Mouse (Mus musculus) frontal cortex, postnatal 36 days (tissue): ENCODE measurements around the gene Ndufaf2.

ENCODE experiments used
- DNase-seq, 2 experiments: peaks; one replicate each; pipeline ENCODE4 v3.0.0; 2022; ENCODE audit warnings: low spot score in 2 of 2

The Ndufaf2 gene

DNA sequence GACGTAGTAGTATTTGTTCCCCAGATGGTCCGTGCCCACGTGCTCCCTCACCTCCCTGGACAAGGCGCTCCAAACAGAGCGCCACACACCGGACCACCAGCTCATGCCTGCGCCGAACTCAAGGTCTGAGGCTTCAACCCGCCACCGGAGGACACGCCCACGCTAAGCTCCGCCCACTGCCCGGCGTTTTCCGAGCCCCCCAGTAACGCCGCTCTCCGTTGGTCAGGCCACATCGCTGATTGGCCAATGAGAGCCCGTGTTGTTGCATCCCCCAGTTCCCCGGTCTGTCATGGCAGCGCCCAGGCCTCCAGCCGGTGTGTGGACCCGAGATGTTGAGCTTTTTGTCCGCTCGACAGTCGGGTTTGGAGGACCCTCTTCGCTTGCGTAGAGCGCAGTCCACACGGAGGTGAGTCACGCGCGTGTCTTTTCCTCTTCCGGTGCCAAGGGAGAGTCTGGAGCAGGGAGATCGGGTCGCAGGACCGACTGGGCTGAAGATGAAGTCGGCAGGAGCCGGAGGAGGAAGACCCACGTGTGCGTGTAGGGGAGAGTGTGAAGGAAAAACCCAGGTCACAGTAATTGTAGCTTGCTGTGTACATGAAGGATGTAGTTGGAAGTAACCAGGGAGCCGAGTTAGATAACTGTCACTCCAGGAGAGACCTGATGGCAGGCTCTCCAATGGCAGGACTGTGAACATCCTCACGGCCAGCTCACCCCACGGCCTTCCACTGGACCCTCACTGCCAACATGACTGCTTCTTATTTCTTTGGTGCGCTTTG lies at the start of gene Ndufaf2, which contains the start of gene Ercc8:
Gene Ndufaf2 (minus strand): TSS at position 159 of the 776 bp plus-strand sequence.
Gene Ercc8 (plus strand): TSS at position 267 of the 776 bp plus-strand sequence.
- DNase-seq, result peak; percentile 96

DNA sequence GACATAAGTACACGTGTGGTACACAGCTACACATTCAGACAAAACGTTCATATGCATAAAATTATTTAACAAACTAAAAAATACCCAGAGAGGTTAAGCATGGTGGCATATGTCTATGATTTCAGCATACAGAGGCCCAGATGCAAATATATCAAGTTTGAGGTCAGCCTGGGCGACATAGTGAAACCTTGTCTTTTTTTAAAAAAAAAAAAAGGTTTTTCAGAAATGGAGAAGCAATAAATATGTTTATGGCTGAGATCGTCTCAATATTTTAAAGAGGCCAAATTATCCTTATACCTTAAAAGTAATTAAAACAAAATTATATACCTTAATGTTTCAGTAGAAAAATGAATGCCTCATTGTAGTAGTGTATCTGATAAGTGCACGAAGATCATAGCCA lies 49.7 kb upstream of the Ndufaf2 start:
- DNase-seq, result no peak

GRCm38 (mm10) chr13:108207447-108207846 lies 49.0 kb upstream of the Ndufaf2 start:
- no peak for DNase-seq

DNA sequence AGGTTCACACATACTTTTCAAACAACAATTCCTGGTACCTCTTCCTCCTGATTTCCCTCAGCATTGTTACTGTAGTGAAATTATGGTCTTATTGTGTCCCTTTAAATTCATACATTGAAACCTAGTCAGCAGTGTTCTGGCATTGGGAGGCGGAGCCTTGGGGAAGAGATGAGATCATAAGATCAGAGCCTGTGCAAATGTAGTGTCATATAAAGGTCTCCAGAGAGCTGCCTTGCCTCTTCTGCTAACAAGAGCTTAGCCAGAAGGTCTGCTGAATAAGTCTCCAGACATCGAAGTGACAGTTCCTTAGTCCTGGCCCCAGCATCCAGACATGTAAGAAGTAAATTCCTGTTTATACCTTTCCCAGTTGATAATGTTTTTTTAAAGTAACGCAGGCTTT lies 46.4 kb upstream of the Ndufaf2 start:
- no peak for DNase-seq

- no peak for DNase-seq
Measured at GRCm38 (mm10) chr13:108195474-108195873, 37.1 kb upstream of the Ndufaf2 start.

GRCm38 (mm10) chr13:108191074-108191720 lies 32.8 kb upstream of the Ndufaf2 start:
- peak; percentile 54 to 68 for DNase-seq

GRCm38 (mm10) chr13:108187994-108188393 lies 29.6 kb upstream of the Ndufaf2 start:
- DNase-seq, result no peak

DNA sequence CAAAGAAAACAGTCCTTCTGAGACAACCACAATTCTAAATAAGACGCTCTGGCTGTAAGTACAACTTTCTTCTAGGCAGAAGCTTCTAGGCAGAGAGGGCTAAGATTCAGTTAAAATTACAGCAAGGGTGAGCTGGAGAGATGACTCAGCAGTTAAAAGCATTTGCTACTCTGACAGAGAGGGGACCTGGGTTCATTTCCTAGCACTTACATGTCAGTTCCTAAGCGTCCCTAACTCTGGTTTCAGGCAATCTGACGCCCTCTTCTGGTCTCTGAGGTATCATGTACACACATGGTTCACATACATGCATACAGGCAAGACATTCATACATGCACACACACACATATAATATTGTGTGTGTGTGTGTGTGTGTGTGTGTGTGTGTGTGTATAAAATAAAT lies 27.1 kb upstream of the Ndufaf2 start:
- DNase-seq, result no peak

DNA sequence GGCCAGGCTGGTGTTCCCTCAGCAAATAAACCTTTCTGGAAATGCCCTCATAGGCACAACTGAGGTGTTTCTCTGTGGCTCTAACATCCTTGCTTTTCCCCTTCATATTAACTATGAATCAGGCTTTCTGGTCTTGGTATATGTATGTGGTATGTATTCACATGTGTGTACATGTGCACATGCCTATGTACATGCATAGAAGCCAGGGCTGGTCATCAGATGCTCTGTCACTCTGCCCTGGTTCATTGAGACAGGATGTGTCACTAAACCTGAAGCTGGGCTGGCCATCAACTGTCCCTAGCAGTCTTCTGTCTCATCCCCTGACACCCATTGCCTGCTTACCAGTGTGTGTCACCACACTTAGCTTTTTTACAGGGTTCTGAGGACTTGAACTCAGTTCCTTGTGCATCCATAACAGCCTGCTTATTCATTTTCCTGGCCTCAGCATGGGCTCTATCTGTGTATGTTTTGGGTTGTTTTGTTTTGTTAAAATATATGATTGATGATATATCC lies 26.4 kb upstream of the Ndufaf2 start:
- no peak for DNase-seq

- DNase-seq, result no peak
Measured at GRCm38 (mm10) chr13:108180821-108181220, 22.4 kb upstream of the Ndufaf2 start.

- no peak for DNase-seq
Measured at GRCm38 (mm10) chr13:108179618-108180017, 21.2 kb upstream of the Ndufaf2 start.

DNA sequence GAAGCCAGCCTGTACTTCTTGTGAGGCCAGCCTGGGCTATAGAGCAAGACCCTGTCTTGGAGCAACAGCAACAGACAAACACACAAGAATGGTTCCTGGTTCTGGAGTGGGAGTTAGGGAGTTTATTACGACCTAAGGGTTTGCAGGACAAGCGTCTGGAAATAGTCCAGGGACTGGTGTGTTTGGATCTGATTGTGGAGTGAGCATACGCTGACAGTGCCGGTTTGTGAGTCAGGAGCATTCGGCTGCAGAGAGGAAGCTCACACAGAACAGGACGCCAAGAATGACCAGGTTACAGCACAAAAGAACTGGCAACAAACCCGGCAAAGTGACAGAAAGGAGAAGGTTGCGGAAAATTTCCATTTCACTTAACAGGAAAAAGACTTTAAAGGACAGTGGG lies 12.1 kb upstream of the Ndufaf2 start:
- DNase-seq, result no peak

DNA sequence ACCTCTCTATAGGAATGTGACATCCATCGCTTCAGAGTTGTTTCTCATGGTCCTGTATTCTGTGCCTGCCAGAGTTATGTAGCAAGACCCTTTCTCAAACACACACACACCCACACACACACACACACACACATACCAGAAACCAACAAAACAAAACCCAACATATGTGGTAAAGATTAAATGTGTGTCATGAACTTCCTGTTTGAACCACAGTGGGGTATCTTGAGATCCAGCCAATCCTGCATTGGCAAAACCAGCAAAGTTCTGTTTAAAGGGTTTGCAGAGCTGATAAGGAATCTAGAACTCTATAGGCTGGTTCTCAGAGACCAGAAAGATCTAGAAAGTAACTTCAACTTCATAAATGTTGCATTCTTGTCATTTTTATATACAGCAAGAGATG lies 11.6 kb upstream of the Ndufaf2 start:
- DNase-seq, result no peak

DNA sequence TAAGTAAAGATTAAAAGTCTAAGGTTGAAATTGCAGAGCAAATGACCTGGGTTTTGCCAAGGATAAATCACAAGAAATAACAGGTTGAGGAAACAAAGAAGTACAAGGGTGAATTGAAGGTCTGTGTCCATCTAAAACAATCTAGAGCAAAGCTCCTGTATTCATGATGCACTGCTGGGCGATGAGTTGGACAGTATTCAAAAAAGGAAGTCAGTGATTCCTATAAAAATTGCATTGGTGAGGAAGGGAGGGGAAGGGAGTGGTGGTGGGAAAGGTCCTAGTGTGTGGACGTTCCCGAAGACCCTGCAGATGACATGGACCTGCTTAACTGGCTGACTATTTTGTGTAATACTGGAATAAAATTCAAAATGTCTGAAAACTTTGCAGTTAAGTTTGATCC lies 6.2 kb upstream of the Ndufaf2 start:
- no peak for DNase-seq

DNA sequence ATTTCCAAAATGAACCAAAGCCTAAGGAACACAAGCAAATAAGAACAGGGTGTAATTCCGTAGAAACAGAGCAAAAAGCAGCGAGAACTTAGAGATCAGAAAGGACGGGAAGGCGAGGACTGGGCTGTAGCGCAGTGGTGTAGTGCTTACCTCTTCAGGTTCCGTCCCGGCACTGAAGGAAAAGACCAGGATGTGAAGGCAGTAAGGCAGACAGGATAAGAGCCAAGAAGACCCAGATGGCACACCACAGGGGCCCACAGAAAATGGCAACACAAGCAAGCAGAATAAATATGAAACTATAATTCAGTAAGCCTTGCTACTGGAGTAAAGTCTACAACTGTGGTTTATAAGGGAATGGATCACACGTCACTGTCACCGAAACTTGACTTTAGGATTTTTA lies 5.5 kb upstream of the Ndufaf2 start:
- no peak for DNase-seq

GRCm38 (mm10) chr13:108159963-108160362 lies 1.5 kb upstream of the Ndufaf2 start:
- DNase-seq, result no peak

DNA sequence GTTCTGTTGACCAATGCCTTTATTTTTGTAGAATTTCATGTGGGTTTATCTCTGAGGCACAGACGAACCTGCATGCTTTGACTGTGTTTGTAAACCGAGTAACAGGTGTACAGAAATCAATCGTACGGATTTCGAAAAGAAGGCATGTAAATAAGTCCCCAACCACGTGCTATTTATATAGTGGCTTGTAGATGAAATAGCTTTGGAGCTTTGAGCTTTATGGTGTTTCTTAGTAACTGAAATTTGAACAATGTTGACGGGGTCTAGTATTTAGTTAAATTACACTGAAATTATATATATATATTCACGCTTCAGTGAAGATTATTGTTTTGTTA lies 785 bp upstream of the Ndufaf2 start:
- DNase-seq, result no peak

- DNase-seq, result no peak
Measured at GRCm38 (mm10) chr13:108157732-108158464, 525 bp downstream of the Ndufaf2 start.

GRCm38 (mm10) chr13:108157156-108157555 lies 1.3 kb downstream of the Ndufaf2 start:
- no peak for DNase-seq

GRCm38 (mm10) chr13:108152650-108153372 lies 5.6 kb downstream of the Ndufaf2 start:
- peak; percentile 57 to 66 for DNase-seq

- DNase-seq, result no peak
Measured at GRCm38 (mm10) chr13:108151782-108152181, 6.6 kb downstream of the Ndufaf2 start.

DNA sequence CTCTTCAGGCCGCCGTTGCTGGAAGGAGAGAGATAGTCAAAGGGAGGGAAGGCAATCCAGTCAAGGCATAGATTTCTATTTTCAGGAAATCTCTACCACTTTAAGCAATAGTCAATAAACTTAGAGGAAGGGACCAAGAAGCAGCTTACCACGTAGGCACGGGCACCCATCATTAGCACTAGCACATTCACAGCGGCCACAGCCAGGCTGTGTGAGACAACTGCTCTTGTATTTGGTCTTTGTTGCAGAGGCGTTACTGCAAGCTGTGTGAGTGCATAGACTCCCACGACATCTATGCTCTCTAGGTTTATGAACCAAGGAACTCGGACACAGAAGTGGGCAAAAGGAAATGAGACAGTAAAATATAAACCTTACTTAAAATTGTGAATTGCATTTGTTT lies 14.3 kb downstream of the Ndufaf2 start:
- DNase-seq, result no peak
